Mouse (Mus musculus): ENCODE data around the gene Abcc5.

DNA sequence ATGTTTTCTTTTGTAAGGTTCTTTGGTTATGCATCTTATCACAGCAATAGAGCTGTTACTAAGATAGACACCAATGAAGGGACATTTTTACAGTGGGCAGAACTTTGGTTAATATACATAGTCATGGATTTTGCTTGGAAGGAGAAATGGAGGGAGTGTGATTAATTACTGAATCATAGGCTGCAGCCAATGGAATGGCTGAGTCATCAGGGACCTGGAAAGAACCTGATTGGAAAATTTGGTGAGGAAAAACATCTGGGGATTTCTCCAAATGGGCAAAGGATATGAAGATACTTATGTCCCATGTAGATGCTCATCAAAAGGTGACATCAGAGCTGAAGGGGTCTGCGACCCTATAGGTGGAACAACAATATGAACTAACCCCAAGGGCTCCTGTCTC, 72.2 kb downstream of the Abcc5 start:
- no peak for TF ChIP-seq POLR2A (IDR thresholded peaks at IDR 0.05; ENCODE audit: borderline replicate concordance, extremely low read depth, low read depth, low read length)
- no peak for TF ChIP-seq CTCF (IDR thresholded peaks at IDR 0.05; ENCODE audit: insufficient read depth, low read length)

Measured in lung, adult 2 months (tissue).